Mouse (Mus musculus): Measurements from ENCODE around the gene Msh4.

GRCm38 (mm10) chr3:153846109-153846508 lies 59.8 kb downstream of the Msh4 start:
- TF ChIP-seq USF1 (IDR thresholded peaks at IDR 0.05; ENCODE audit: low read depth), result no peak
- TF ChIP-seq MAX (IDR thresholded peaks at IDR 0.05), result no peak

Measured in C2C12 (cell line).